Mouse (Mus musculus): Measurements from ENCODE around the gene Pnpla1. TPM values are rescaled to one million over a fixed set of nuclear protein-coding genes. Genes with fewer than 3 reads are reported as not detected.
"Not testable (repeated sequence)": the region's sequence is repeated elsewhere in the genome, so short reads cannot be mapped to it uniquely, and the experiment has no call there.

Pnpla1 gene
- total RNA-seq, 2 experiments from 2014 or later, result not detected

GRCm38 (mm10) chr17:28837840-28838239 is 20.4 kb upstream of the Pnpla1 start:
- intact Hi-C loops (cut with DNase I), result no loop called here
- no peak for DNase-seq (ENCODE audit: low spot score)

GRCm38 (mm10) chr17:28841947-28842346 is 16.3 kb upstream of the Pnpla1 start:
- DNase-seq (ENCODE audit: low spot score); intact Hi-C loops (cut with DNase I): not testable (repeated sequence)

GRCm38 (mm10) chr17:28843665-28844064 is 14.5 kb upstream of the Pnpla1 start:
- DNase-seq (ENCODE audit: low spot score), result no peak
- intact Hi-C loops (cut with DNase I), result no loop called here

- DNase-seq (ENCODE audit: low spot score), result no peak
- intact Hi-C loops (cut with DNase I), result no loop called here
Measured at GRCm38 (mm10) chr17:28846974-28847617, 11.1 kb upstream of the Pnpla1 start.

GRCm38 (mm10) chr17:28850511-28850910 is 7.7 kb upstream of the Pnpla1 start:
- no peak for DNase-seq (ENCODE audit: low spot score)
- intact Hi-C loops (cut with DNase I), result no loop called here

GRCm38 (mm10) chr17:28854377-28854776 is 3.8 kb upstream of the Pnpla1 start:
- no peak for DNase-seq (ENCODE audit: low spot score)
- intact Hi-C loops (cut with DNase I), result no loop called here

- intact Hi-C loops (cut with DNase I), result no loop called here
- no peak for DNase-seq (ENCODE audit: low spot score)
Measured at GRCm38 (mm10) chr17:28855166-28855885, 2.9 kb upstream of the Pnpla1 start.

- no peak for DNase-seq (ENCODE audit: low spot score)
- intact Hi-C loops (cut with DNase I), result no loop called here
Measured at GRCm38 (mm10) chr17:28856030-28856429, 2.2 kb upstream of the Pnpla1 start.

- DNase-seq (ENCODE audit: low spot score), result no peak
- intact Hi-C loops (cut with DNase I), result no loop called here
Measured at GRCm38 (mm10) chr17:28863926-28864325, 5.7 kb downstream of the Pnpla1 start.

- intact Hi-C loops (cut with DNase I), result no loop called here
- DNase-seq (ENCODE audit: low spot score), result no peak
Measured at GRCm38 (mm10) chr17:28864464-28864863, 6.3 kb downstream of the Pnpla1 start.

- intact Hi-C loops (cut with DNase I), result no loop called here
- no peak for DNase-seq (ENCODE audit: low spot score)
Measured at GRCm38 (mm10) chr17:28866921-28867320, 8.7 kb downstream of the Pnpla1 start.

GRCm38 (mm10) chr17:28867381-28867780 is 9.2 kb downstream of the Pnpla1 start:
- intact Hi-C loops (cut with DNase I), result no loop called here
- DNase-seq (ENCODE audit: low spot score), result no peak

GRCm38 (mm10) chr17:28869412-28870110 is 11.3 kb downstream of the Pnpla1 start:
- intact Hi-C loops (cut with DNase I), result no loop called here
- no peak for DNase-seq (ENCODE audit: low spot score)

- intact Hi-C loops (cut with DNase I), result no loop called here
- no peak for DNase-seq (ENCODE audit: low spot score)
Measured at GRCm38 (mm10) chr17:28870435-28870834, 12.2 kb downstream of the Pnpla1 start.

- DNase-seq (ENCODE audit: low spot score), result no peak
- intact Hi-C loops (cut with DNase I), result no loop called here
Measured at GRCm38 (mm10) chr17:28871831-28872230, 13.6 kb downstream of the Pnpla1 start.

GRCm38 (mm10) chr17:28872322-28872721 is 14.1 kb downstream of the Pnpla1 start:
- no peak for DNase-seq (ENCODE audit: low spot score)
- intact Hi-C loops (cut with DNase I), result no loop called here

- intact Hi-C loops (cut with DNase I), result no loop called here
- no peak for DNase-seq (ENCODE audit: low spot score)
Measured at GRCm38 (mm10) chr17:28874216-28874615, 16.0 kb downstream of the Pnpla1 start.

GRCm38 (mm10) chr17:28874825-28875224 is 16.6 kb downstream of the Pnpla1 start:
- intact Hi-C loops (cut with DNase I), result no loop called here
- DNase-seq (ENCODE audit: low spot score), result peak; percentile 36

GRCm38 (mm10) chr17:28875316-28875715 is 17.1 kb downstream of the Pnpla1 start:
- intact Hi-C loops (cut with DNase I), result no loop called here
- peak; percentile 29 for DNase-seq (ENCODE audit: low spot score)

GRCm38 (mm10) chr17:28876331-28876730 is 18.1 kb downstream of the Pnpla1 start:
- intact Hi-C loops (cut with DNase I), result no loop called here
- no peak for DNase-seq (ENCODE audit: low spot score)

GRCm38 (mm10) chr17:28876821-28877220 is 18.6 kb downstream of the Pnpla1 start:
- no peak for DNase-seq (ENCODE audit: low spot score)
- intact Hi-C loops (cut with DNase I), result no loop called here
